Mouse (Mus musculus) thymus, adult 2 months (tissue): ENCODE data around the gene Gm10800. TPM values are rescaled to one million over a fixed set of nuclear protein-coding genes. Genes with fewer than 3 reads are reported as not detected.
"Not testable (repeated sequence)": the region's sequence is repeated elsewhere in the genome, so short reads cannot be mapped to it uniquely, and the experiment has no call there.

ENCODE experiments used
- DNase-seq: peaks from one replicate; pipeline ENCODE4 v3.0.0; 2021
- H3K27ac ChIP-seq: fragments of 200-500 bp; 2 replicates; pipeline ENCODE4 v1.5.1; 2012; ENCODE audit warnings: low read length, control low read depth; ENCODE audit not compliant: control insufficient read depth, insufficient read depth
- H3K27me3 ChIP-seq: fragments of 200-500 bp; 2 replicates; pipeline ENCODE4 v1.6.1; 2012; ENCODE audit warnings: mild to moderate bottlenecking, low read length, moderate library complexity, mixed read lengths; ENCODE audit not compliant: control insufficient read depth, insufficient read depth
- H3K36me3 ChIP-seq: fragments of 200-500 bp; 2 replicates; pipeline ENCODE4 v1.6.1; 2012; ENCODE audit warnings: mild to moderate bottlenecking, low read length, moderate library complexity; ENCODE audit not compliant: control insufficient read depth, insufficient read depth
- H3K4me1 ChIP-seq: fragments of 200-500 bp; replicated peaks from 2 replicates; pipeline ENCODE4 v1.6.1; 2012; ENCODE audit warnings: low read length; ENCODE audit not compliant: control insufficient read depth, insufficient read depth
- H3K4me3 ChIP-seq: fragments of 200-500 bp; 2 replicates; pipeline ENCODE4 v1.5.1; 2012; ENCODE audit warnings: mild to moderate bottlenecking, low read length, control low read depth, moderate library complexity; ENCODE audit not compliant: control insufficient read depth, insufficient read depth
- CTCF ChIP-seq: fragments of 200-500 bp; IDR thresholded peaks from 2 replicates; pipeline ENCODE4 v1.5.1; 2012; ENCODE audit warnings: mild to moderate bottlenecking, control low read depth, low read length, moderate library complexity, borderline replicate concordance; ENCODE audit not compliant: control insufficient read depth, poor library complexity, insufficient read depth; ENCODE audit errors: extremely low read depth
- POLR2A ChIP-seq: fragments of 200-500 bp; IDR thresholded peaks from 2 replicates; pipeline ENCODE4 v1.6.1; 2012; ENCODE audit warnings: mild to moderate bottlenecking, low read length, control low read depth, moderate library complexity; ENCODE audit not compliant: control insufficient read depth, poor library complexity, insufficient read depth; ENCODE audit errors: extremely low read depth
- WGBS: fragments of 180-500 bp; shearing (Covaris S2); methylation state at CpG from one replicate; pipeline ENCODE4 v1.1.7; 2018; 5-methylcytosine and 5-hydroxymethylcytosine counted together
- polyA plus RNA-seq: library from polyadenylated mRNA; depleted of rRNA; stranded (reverse); fragments of >200 nt; gene quantifications from 2 replicates; pipeline ENCODE4 v1.2.3, GENCODE M21; 2012; rRNA removed

Gm10800 gene
- polyA plus RNA-seq: 0.18 TPM in 1 of 2 replicates, not detected in the other

- not testable (repeated sequence) for DNase-seq, H3K27ac ChIP-seq, H3K36me3 ChIP-seq, H3K4me1 ChIP-seq, H3K27me3 ChIP-seq, H3K4me3 ChIP-seq
- 89% methylated on average over 4 of the region's 4 CpGs for WGBS
These were observed at the start of gene Gm10800 for GRCm38 (mm10) chr2:98667201-98667600. Gm10800 (minus strand) TSS chr2:98667301.

- Histone ChIP-seq H3K4me3 (no peak overlapping the region), H3K27me3 (no peaks in the 10 kb centered on the region), H3K36me3 (no peaks in the 10 kb centered on the region), H3K27ac (no peak overlapping the region), H3K4me1 (no peaks in the 10 kb centered on the region)
- WGBS: 95% methylated on average over 1 of the region's 1 CpGs
- DNase-seq: no peak
- TF ChIP-seq CTCF (no peak), POLR2A (no peak)
These were observed 30.4 kb upstream of the Gm10800 start for GRCm38 (mm10) chr2:98697533-98697932.

GRCm38 (mm10) chr2:98661937-98662336, 5.2 kb downstream of the Gm10800 start, which contains the start of gene Gm10801:
Gm10801 (plus strand) TSS chr2:98662237.
- not testable (repeated sequence) for H3K27me3 ChIP-seq, H3K4me1 ChIP-seq, H3K27ac ChIP-seq, H3K4me3 ChIP-seq, H3K36me3 ChIP-seq, DNase-seq
- 82% methylated on average over 5 of the region's 5 CpGs for WGBS

Other genes starting within 250 kb of the Gm10800 start
- not detected in 2 replicates for gene Gm10801, start 5.1 kb downstream of the Gm10800 start, polyA plus RNA-seq